Mouse (Mus musculus): Measurements from ENCODE around the gene Lgmn. TPM values are rescaled to one million over a fixed set of nuclear protein-coding genes. Genes with fewer than 3 reads are reported as not detected.

Gene Lgmn
- total RNA-seq (2021) = 110 and 136 TPM in 2 replicates
- long read RNA-seq, transcript Lgmn-202 (13 exons, 1,835 nt) = minor isoform, 6 of 189 reads
- long read RNA-seq, transcript Lgmn-201 (14 exons, 1,990 nt) = major isoform, 158 of 189 reads
- long read RNA-seq, partial matches to known transcripts = 9 of 189 reads
- long read RNA-seq, other reads (novel, unspliced or antisense) = 16 of 189 reads

DNA sequence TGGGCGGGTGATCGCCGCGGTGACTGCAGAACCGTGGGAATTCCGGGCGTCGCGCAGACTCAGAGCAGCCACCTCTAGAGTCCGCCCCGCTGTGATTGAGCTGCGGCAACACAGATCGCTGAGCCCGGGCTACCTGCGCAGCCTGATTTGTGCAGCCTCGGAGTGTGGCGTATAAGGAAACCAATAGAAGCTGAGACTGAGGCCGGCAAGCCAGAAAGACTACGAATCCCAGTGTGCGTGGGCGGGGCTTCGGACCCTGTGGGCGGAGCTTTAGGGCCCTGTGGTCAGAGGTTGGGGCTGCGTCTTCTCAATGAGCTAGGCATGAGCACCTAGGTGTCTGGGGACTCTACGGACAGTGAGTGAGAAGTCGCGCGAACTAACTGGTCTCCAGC, at the start of gene Lgmn:
TSS of gene Lgmn (minus strand) at position 182 of the 392 bp plus-strand sequence.
- DNase-seq = peak; percentile 99

GRCm38 (mm10) chr12:102484946-102485345, 45.3 kb upstream of the Lgmn start:
- no peak for DNase-seq

DNA sequence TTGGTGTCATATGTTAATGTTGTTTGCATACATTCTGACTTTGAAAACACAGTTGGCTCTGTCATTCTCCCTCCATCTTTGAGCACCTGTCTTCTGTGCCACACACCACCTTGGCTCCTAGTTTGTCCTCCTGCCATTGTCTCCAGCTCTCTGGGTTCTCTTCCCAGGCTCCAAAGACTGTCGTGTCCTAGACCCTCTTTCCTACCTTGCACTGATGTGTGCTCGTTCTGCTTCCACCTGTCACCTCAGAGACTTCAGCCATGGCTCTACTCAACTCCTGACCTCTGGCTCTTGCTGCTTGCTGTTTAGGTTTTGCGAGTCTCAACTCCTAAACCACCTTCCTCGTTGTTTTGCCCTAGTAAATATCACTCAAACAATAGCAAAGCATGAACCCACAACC, 40.9 kb upstream of the Lgmn start:
- DNase-seq = no peak

- no peak for DNase-seq
Measured at GRCm38 (mm10) chr12:102474411-102474810, 34.8 kb upstream of the Lgmn start.

- DNase-seq = peak; percentile 99
Measured at GRCm38 (mm10) chr12:102468894-102469764, 29.5 kb upstream of the Lgmn start, which contains the start of gene Golga5. Gene Golga5 (plus strand): TSS chr12:102469135.

DNA sequence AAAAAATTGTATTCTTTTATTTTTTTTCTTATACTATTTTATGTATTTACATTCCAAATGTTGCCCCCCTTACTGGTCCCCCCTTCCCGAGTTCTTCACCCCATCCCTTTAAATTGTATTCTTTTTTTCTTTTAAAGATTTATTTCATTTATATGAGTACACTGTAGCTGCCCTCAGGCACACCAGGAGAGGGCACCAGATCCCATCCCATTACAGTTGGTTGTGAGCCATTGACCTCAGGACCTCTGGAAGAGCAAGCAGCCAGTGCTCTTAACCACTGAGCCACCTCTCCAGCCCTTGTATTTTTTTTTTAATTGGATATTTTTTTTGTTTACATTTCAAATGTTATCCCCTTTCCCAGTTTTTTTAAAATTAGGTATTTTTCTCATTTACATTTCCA, 28.5 kb upstream of the Lgmn start:
- DNase-seq = no peak

GRCm38 (mm10) chr12:102464650-102465049, 25.0 kb upstream of the Lgmn start:
- no peak for DNase-seq

DNA sequence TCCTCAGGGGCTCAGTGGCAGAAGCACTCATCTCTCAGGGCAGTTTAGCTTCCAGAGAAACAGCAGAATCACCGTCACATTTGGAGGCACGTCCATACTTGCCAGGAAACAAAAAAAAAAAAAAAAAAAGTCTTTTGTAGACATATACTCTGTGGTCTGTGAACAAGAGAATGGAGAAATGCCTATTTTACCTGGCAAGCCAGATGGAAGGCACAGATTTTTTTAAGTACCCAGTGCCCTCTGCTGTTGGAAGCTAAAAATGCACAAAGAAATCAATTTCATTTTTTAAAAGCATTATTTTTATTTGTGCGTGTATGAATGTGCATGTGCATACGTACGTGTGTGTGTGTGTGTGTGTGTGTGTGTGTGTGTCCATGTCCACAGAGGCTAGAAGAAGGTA, 21.6 kb upstream of the Lgmn start:
- DNase-seq = no peak

DNA sequence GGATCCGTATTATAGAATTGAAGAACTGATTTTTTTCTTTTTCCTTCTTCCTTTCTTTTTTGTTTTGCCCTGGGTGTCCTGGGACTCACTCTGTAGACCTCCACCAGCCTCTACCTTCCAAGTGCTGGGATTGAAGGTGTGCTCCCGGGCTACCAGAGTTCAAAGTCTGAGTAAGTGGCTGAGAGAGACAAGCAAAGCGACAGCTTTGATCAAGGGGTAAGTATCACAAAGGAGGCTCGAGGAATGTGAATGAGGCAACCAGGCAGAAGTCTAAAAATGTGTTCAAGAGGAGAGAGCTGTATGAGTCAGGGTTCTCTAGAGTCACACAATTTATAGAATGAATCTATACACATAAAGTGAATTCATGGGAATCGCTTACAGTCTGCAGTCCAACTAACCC, 20.4 kb upstream of the Lgmn start:
- no peak for DNase-seq

- no peak for DNase-seq
Measured at GRCm38 (mm10) chr12:102456467-102457193, 17.0 kb upstream of the Lgmn start.

DNA sequence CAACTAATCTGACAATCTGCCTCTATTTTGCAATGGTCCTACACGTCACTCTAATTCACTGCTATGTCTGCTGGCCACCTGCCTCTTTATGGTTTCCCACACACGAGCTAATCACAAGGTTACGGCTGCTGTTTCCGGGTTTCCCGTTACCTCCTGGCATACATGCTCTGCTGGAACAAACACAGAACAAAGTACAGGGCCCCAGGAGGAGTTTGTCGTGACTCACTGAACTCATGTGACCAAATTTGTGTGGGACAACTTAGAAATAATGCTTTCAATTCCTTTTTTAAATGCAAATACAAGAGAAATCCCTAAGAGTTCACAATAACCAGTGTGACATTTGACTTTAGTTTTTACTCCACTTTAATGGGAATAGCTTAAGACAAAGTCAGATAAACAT, 14.0 kb upstream of the Lgmn start:
- no peak for DNase-seq

DNA sequence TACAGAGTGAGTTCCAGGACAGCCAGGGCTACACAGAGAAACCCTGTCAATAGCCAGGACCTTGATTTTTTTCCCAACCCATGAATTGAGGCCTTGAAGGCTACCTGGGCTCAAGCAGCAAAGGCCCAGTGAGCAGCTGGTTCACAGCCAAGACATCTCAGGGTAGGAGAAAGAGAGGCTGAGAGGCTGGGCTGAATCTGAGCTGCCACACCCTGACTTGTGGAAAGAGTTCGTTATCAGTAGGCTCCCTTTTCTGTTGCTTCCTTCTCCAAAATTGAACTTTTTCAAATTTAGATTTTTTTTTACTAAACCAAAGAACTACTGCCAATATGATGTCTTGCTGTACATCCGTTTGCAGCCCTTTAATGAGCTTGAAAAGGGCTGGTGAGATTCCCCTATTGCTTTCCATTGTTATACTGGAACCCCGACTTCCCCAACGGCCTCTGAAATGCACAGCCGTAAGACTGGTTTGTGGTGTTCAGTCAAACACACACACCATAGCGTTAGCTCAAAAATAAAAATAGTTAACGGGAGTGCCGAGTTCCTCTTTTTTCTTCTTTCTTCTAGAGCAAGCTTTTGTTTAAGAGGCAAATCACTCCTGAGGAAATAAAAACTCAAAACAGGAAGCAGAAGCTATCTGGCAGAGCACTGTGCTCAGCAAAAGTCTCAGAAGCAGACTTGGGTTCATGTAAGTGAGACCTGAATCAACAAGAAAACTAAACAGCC, 11.7 kb upstream of the Lgmn start:
- DNase-seq = no peak

DNA sequence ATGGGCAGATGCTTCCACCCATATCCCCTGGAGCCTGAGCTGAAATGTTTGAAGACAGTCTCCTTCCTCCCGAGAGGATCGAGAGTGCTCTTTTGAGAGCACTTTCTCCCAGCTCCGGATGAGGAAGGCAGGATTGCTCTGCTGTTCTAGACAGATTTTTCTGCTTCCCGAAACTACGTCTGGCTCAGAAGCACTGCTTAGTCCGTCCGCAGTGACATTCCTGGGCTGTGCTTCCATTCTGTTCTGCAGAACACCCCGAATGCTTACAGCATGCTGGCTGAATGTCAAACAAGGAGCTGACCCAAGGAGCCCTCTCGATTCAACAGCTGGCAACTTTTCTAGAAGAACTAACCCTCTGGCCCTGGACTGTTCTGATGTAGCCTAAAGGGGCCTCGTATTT, 10.8 kb upstream of the Lgmn start:
- DNase-seq = no peak

DNA sequence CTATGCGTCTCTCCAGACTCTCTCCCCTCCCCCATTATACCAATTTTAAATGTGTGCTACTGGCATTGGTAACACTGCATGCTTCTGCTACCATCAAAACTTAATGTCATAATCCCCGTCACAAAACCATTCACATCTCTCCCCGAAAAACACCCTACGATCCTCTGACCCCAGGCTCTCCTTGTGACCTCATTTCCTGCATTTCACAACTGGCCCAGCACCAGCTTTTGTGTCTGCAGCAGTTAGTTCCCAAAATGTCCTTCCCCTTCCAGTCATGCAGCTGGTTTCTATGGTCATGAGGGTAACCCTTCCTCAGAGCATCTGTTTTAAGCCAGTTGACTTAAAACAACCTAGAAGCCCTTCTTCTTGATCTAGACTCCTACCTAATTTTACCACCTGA, 5.8 kb upstream of the Lgmn start:
- DNase-seq = no peak

DNA sequence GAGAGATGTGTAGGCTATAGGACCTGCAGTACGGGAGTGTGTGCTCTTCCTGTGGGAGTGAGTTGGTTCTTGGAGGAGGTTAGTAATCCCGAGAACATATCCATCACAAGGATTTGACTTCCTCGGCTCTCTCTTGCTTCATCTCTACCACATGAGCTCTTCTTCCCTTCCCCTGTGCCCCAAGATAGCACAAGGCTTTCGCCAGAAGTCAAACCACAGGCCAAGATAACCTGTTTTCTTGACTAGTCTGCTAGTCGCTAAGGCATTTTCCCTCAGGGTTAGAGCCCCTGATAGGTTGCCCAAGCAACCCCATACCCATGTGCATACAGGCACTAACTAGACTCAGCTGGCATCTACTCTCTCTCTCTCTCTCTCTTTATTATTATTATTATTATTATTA, 4.1 kb upstream of the Lgmn start:
- DNase-seq = no peak

GRCm38 (mm10) chr12:102442639-102443038, 3.0 kb upstream of the Lgmn start:
- no peak for DNase-seq

- no peak for DNase-seq
Measured at GRCm38 (mm10) chr12:102441141-102441540, 1.5 kb upstream of the Lgmn start.

GRCm38 (mm10) chr12:102440551-102440950, 938 bp upstream of the Lgmn start:
- no peak for DNase-seq

- DNase-seq = no peak
Measured at GRCm38 (mm10) chr12:102438983-102439631, 506 bp downstream of the Lgmn start.

GRCm38 (mm10) chr12:102437952-102438351, 1.7 kb downstream of the Lgmn start:
- DNase-seq = no peak

DNA sequence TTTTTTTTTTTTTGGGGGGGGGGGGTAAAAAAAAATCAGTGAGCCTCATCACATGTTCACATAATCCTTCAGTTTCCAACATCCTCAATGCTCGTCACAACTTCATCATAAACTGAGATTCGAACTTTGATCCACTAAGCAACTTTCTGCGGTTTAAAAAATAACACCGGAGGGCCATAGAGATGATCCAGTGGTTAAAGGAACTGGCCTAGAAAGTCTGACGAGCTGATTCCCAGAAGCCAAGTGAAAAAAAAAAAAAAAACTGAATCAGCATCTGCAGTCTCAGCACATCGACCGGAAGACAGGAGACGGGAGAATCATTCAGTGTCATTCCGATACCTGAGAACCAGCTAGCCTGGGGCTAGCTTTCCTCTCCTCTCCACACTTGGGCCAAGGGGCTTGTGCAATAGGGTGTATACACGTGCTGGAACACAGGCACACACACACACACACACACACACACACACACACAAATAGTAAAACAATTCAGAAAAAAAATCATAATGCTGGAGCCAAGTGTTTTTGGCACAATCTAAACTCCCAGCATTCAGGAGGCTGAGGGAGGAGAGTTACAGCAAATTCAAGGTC, 2.6 kb downstream of the Lgmn start:
- DNase-seq = no peak

GRCm38 (mm10) chr12:102434107-102434506, 5.5 kb downstream of the Lgmn start:
- no peak for DNase-seq
